Mouse (Mus musculus) limb, embryonic 11.5 days (tissue): ENCODE measurements around the gene Med24. TPM values are rescaled to one million over a fixed set of nuclear protein-coding genes. Genes with fewer than 3 reads are reported as not detected.

Source experiments
- ATAC-seq: fragments of 200-750 bp; cut with Nextera tagmentation; 2 replicates; pipeline ENCODE4 v1.8.0; 2017; ENCODE audit warnings: low read depth; ENCODE audit not compliant: insufficient number of reproducible peaks, low FRiP score, low TSS enrichment
- DNase-seq: peaks from one replicate; pipeline ENCODE4 v3.0.0-alpha.2; 2015; ENCODE audit warnings: low spot score
- H3K27ac ChIP-seq: fragments of 300-500 bp; sonication (generic); replicated peaks from 2 replicates; pipeline ENCODE4 v1.5.1; 2014; ENCODE audit warnings: low read depth, mild to moderate bottlenecking, low read length
- H3K27me3 ChIP-seq: fragments of 300-500 bp; sonication (generic); 2 replicates; pipeline ENCODE4 v1.6.1; 2014; ENCODE audit warnings: mild to moderate bottlenecking, low read length, mixed read lengths; ENCODE audit not compliant: control insufficient read depth, insufficient read depth
- H3K36me3 ChIP-seq: fragments of 300-500 bp; sonication (generic); 2 replicates; pipeline ENCODE4 v1.6.1; 2014; ENCODE audit warnings: mild to moderate bottlenecking, low read length, moderate library complexity, mixed read lengths; ENCODE audit not compliant: control insufficient read depth, insufficient read depth
- H3K4me1 ChIP-seq: fragments of 300-500 bp; sonication (generic); 2 replicates; pipeline ENCODE4 v1.6.1; 2014; ENCODE audit warnings: low read length, mixed read lengths; ENCODE audit not compliant: control insufficient read depth, insufficient read depth
- H3K4me2 ChIP-seq: fragments of 300-500 bp; sonication (generic); 2 replicates; pipeline ENCODE4 v1.6.1; 2014; ENCODE audit warnings: low read depth, mild to moderate bottlenecking, moderate library complexity; ENCODE audit not compliant: severe bottlenecking
- H3K4me3 ChIP-seq: fragments of 300-500 bp; sonication (generic); 2 replicates; pipeline ENCODE4 v1.5.1; 2014; ENCODE audit warnings: low read depth, low read length
- H3K9ac ChIP-seq: fragments of 300-500 bp; sonication (generic); 2 replicates; pipeline ENCODE4 v1.6.1; 2014; ENCODE audit warnings: mild to moderate bottlenecking, low read length
- H3K9me3 ChIP-seq: fragments of 300-500 bp; sonication (generic); 2 replicates; pipeline ENCODE4 v1.6.1; 2016; ENCODE audit warnings: low read length; ENCODE audit not compliant: control insufficient read depth
- WGBS: fragments of 180-500 bp; shearing (Covaris S2); extraction: QIAGEN DNeasy Blood & Tissue Kit; methylation state at CpG from one replicate; pipeline ENCODE4 v1.1.7; 2014; 5-methylcytosine and 5-hydroxymethylcytosine counted together
- polyA plus RNA-seq: library from polyadenylated mRNA; unstranded; fragments of >200 nt; fragmentation: Nextera tagmentation; extraction: Ambion mirVana; gene quantifications from 2 replicates; pipeline ENCODE4 v1.2.1, GENCODE M21; 2014

Med24 gene
- polyA plus RNA-seq, 1 experiment from 2014 or later: 68.0 TPM

DNA sequence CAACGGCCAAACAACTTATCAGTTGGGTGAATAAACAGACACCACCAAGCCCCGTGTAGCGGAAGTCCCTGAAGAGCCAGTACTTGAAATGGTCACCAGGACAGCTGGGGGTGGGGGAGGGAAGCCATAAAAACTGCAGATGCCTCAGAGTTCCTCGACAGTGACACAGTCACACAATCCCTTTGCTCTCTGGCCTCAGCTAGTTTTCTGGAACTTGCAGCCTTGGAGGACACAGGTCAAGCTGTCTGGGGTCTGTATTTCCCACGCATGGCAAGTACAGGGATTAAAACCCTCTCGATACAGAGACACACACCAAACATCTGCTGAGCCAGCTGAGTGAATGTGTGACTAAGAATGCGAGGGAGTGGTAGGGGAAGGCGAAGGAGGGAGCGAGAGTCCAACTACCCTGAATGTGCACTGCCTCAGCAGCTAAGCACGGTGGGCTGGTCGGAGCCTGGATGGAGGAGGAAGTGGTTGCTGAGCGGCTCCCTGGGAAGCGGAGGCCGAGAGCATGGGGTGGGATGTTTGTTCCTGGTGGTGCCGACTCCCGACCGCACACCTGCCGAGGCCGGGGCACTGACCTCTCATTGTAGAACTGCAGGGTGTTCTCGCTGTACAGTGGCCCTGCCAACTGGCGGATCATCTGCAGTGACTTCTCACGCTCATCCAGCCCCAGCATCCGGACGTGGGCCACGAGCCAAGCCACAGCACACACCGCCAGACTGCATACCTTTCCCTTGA is 20.1 kb downstream of the Med24 start:
- H3K9ac ChIP-seq: no peak overlapping the region
- no peak overlapping the region for H3K4me2 ChIP-seq
- 87% methylated on average over 26 of the region's 26 CpGs for WGBS
- no peak overlapping the region for H3K27ac ChIP-seq
- no peaks in the 10 kb centered on the region for H3K4me1 ChIP-seq
- no peaks in the 10 kb centered on the region for H3K27me3 ChIP-seq
- ATAC-seq: no peak
- H3K9me3 ChIP-seq: no peaks in the 10 kb centered on the region
- no peak for DNase-seq
- H3K4me3 ChIP-seq: no peak overlapping the region
- peaks cover 42% of the 10 kb centered on the region for H3K36me3 ChIP-seq

DNA sequence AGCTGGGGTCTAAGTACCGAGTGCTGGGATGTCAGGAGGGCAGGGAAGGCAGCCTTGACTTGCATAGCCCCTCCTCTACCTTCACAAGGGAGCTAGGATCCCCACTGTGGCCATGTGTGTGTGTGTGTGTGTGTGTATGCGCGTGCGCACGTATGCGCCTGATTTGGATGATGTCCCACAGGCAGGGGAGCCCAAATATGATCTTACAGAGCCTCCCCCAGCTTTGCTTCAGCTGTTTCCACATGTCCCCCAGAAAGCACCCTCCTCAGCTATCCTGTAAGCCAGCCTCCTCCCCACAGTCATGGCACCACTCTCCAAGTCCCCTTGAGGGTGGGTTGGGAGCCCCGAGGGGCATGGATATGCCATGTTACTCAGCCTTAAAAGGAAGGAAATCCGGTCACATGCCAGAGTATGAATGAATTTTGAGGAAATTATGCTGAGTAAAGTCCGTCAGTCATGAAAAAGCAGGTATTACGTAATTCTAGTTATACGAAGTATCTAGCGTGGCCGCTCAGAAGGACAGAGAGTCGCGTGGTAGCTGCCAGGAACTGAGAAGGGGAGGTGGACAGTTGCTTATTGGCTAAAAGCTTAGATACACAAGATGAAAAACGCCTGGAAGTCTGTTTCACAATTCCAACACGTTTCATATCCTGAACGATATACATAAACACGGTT is 20.8 kb downstream of the Med24 start:
- no peak overlapping the region; the same call in 1 of the 2 replicates for H3K9ac ChIP-seq
- no peak for ATAC-seq
- H3K4me1 ChIP-seq: no peaks in the 10 kb centered on the region
- no peak overlapping the region for H3K4me3 ChIP-seq
- H3K36me3 ChIP-seq: peaks cover 38% of the 10 kb centered on the region
- WGBS: 89% methylated on average over 19 of the region's 19 CpGs
- no peak overlapping the region for H3K4me2 ChIP-seq
- H3K27me3 ChIP-seq: no peaks in the 10 kb centered on the region
- no peak overlapping the region for H3K27ac ChIP-seq
- no peaks in the 10 kb centered on the region for H3K9me3 ChIP-seq
- no peak for DNase-seq

DNA sequence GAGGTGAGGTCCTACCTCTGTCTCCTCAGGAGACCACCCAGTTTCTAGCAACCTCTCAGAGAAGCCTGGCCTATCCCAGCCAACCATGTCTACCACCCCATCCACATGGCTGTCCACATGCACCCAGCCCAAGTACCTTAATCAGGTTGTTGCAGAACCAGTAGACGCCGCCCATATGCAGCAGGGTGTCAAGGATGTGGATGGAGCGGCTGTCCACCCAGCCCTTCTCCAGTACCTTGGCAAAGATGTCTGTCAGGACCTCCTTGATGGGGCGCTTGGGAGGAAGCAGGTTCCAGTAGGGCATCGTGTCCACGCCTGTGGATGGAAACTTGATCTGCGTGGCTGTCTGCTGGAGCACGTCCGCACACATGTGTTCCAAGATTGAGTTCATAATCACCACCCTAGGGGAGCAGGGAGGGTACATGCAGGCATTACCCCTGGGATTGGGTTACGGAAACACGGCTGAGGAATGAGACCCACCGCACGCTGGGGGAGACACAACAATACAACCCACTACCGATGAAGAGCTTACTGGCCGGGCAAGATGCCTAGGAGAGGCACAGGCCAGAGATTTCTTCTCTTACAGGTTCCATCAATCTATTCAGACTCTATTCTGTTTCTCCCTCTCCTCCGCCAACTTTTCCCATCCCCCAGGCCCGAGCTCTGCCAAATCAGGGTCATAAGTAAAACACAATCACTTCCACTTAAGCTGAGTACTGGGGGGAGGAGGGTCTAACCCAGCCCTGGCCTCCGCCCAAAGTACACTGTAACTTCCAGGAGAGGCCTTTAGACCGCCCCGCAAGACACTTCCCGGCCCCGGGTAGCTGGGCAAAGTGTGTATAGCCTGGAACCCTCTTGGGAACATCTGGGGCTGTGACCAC is 21.6 kb downstream of the Med24 start:
- Histone ChIP-seq H3K4me3 (no peak overlapping the region), H3K36me3 (peaks cover 34% of the 10 kb centered on the region), H3K9ac (no peak overlapping the region), H3K27ac (no peak overlapping the region), H3K4me1 (0 out of 2 replicates have a peak, but pooled peaks cover 1% of the 10 kb centered on the region), H3K4me2 (no peak overlapping the region), H3K9me3 (no peaks in the 10 kb centered on the region), H3K27me3 (no peaks in the 10 kb centered on the region)
- WGBS: 90% methylated on average over 22 of the region's 22 CpGs
- DNase-seq: no peak
- ATAC-seq: no peak

DNA sequence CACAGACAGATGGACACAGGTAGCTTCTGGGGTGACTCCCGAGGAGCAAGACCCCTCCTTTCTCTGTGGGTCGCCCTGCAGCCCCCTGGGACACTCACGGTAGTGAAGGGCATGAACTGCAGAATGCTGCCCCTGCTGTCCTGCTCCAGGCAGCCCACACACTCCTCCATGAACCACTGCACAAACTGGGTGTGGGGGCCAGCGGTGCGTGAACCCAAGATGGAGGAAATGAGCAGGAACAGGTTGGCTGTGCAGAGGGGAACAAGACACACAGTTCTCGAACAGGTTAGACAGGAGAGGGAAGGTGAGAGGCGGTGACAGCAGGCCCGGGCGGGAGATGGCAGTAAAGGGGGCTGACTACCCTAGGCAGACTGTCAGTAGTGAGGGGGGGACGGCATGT is 24.2 kb downstream of the Med24 start:
- Histone ChIP-seq H3K4me2 (no peak overlapping the region), H3K4me3 (no peak overlapping the region), H3K27ac (no peak overlapping the region), H3K9ac (no peak overlapping the region), H3K36me3 (peaks cover 30% of the 10 kb centered on the region), H3K9me3 (no peaks in the 10 kb centered on the region), H3K27me3 (no peaks in the 10 kb centered on the region), H3K4me1 (0 out of 2 replicates have a peak, but pooled peaks cover 3% of the 10 kb centered on the region)
- DNase-seq (no peak), ATAC-seq (no peak)
- WGBS: 86% methylated on average over 10 of the region's 10 CpGs

DNA sequence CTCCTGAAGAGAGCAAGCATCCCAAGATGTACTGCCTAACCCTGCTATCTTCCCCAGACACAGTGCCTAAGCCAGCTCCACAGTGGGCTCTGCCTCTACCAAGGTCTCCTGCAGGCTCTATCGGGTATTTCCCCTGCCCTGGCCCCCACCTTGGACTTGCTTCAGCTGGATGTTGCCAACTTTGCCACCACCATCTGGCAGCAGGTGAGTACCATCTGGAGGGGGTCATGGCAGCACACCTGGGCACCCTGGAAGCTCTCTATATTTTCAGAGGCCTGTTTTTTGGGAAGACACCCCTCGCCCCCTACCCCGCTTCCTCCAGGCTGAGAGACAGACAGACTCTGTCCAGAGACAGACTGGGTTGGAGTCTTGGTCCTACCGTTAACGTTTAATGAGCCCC is 26.9 kb downstream of the Med24 start:
- Histone ChIP-seq H3K4me2 (no peak overlapping the region), H3K36me3 (peaks cover 19% of the 10 kb centered on the region), H3K27ac (no peak overlapping the region), H3K27me3 (no peaks in the 10 kb centered on the region), H3K9ac (no peak overlapping the region), H3K9me3 (no peaks in the 10 kb centered on the region), H3K4me1 (0 out of 2 replicates have a peak, but pooled peaks cover 3% of the 10 kb centered on the region), H3K4me3 (no peak overlapping the region)
- 71% methylated on average over 5 of the region's 5 CpGs for WGBS
- ATAC-seq (no peak), DNase-seq (no peak)

DNA sequence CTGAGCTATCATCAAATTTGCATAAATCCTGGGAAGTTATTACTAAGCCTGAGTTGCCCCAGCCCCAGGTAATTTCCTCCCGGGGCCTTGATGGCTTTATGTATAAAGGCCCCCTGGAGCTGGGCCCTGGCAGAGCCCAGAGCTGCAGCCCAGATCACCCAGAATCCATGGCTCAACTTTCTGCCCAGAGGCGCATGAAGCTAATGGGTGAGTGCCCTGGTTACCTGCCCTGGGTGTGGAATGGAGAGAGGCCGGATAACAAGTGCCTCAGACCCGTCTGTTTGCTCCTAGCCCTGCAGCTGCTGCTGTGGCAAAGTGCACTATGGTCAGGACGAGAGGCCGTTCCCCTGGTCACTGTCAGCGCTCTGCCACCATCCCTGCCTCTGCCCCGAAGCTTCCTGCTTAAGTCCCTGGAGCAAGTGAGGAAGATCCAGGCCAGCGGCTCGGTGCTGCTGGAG is 28.0 kb downstream of the Med24 start, which contains the start of gene Csf3:
TSS of gene Csf3 (plus strand) at position 51 of the 458 bp plus-strand sequence.
- ATAC-seq (no peak), DNase-seq (no peak)
- no peak within 1 kb of the TSS for H3K4me3 ChIP-seq
- H3K9me3 ChIP-seq: no peaks in the 10 kb centered on the region
- 0 out of 2 replicates have a peak, but pooled peaks cover 3% of the 10 kb centered on the region for H3K4me1 ChIP-seq
- H3K36me3 ChIP-seq: peaks cover 16% of the 10 kb centered on the region; the same call in 1 of the 2 replicates
- H3K4me2 ChIP-seq: no peak within 1 kb of the TSS
- H3K27ac ChIP-seq: no peak within 1 kb of the TSS
- no peaks in the 10 kb centered on the region for H3K27me3 ChIP-seq
- no peak within 1 kb of the TSS for H3K9ac ChIP-seq
- WGBS: 43% methylated on average over 10 of the region's 10 CpGs

DNA sequence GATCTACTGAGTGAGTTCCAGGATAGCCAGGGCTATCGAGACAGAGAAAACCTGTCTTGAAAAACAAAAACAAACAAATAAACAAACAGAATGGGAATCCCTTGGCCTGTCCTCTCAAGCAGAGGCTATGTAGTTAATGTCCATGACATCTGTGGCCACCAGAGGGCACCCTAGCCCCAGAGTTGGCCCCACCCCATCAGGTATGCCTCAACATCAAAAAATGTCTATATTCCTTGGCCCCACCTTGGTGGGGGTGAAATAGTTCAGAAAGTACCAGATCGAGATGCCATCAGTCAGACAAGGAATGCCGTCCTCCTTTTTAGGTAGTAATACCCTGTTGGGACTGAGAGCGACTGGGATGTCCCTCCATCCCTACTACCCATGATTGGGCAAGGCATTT is 29.3 kb downstream of the Med24 start:
- no peak overlapping the region for H3K9ac ChIP-seq
- peaks cover 16% of the 10 kb centered on the region; the same call in 1 of the 2 replicates for H3K36me3 ChIP-seq
- no peak overlapping the region for H3K4me2 ChIP-seq
- no peak overlapping the region for H3K27ac ChIP-seq
- WGBS: 33% methylated on average over 4 of the region's 4 CpGs
- H3K9me3 ChIP-seq: no peaks in the 10 kb centered on the region
- DNase-seq (peak; percentile 82), ATAC-seq (no peak)
- H3K4me1 ChIP-seq: 0 out of 2 replicates have a peak, but pooled peaks cover 3% of the 10 kb centered on the region
- no peaks in the 10 kb centered on the region for H3K27me3 ChIP-seq
- H3K4me3 ChIP-seq: no peak overlapping the region
